Mouse (Mus musculus): Measurements from ENCODE around the gene Zfp704.

GRCm38 (mm10) chr3:9449261-9450007 is 160.5 kb downstream of the Zfp704 start:
- TF ChIP-seq CTCF (IDR thresholded peaks at IDR 0.05; ENCODE audit: low read depth, low read length) (no peak), TAL1 (conservative IDR thresholded peaks at IDR 0.05; ENCODE audit: low read depth, low read length) (no peak), GATA1 (IDR thresholded peaks at IDR 0.05; ENCODE audit: borderline replicate concordance, low read length) (no peak), POLR2AphosphoS5 (IDR thresholded peaks at IDR 0.05; ENCODE audit: insufficient replicate concordance, low read depth, low read length) (no peak), GATA2 (IDR thresholded peaks at IDR 0.05; ENCODE audit: borderline replicate concordance, low read depth, low read length) (no peak)

Data from G1E (cell line).